Mouse (Mus musculus) G1E (cell line): ENCODE results near the gene H2afx.

Experiments
- CTCF ChIP-seq: IDR thresholded peaks from 2 replicates; pipeline ENCODE4 v1.5.1; 2012; ENCODE audit warnings: low read depth, low read length, inconsistent platforms, mixed read lengths
- GATA1 ChIP-seq: IDR thresholded peaks from 2 replicates; pipeline ENCODE4 v1.6.1; 2012; ENCODE audit warnings: borderline replicate concordance, low read length, inconsistent platforms, mixed read lengths

GRCm38 (mm10) chr9:44319887-44320798, 14.4 kb upstream of the H2afx start, which contains the start of gene C2cd2l:
- TF ChIP-seq CTCF (no peak), GATA1 (no peak)
